Mouse (Mus musculus): ENCODE measurements around the gene Arhgap17. TPM values are rescaled to one million over a fixed set of nuclear protein-coding genes. Genes with fewer than 3 reads are reported as not detected.

The Arhgap17 gene
- total RNA-seq, 2 experiments from 2014 or later: 57.7 to 73.3 TPM

GRCm38 (mm10) chr7:123368778-123369746, 653 bp downstream of the Arhgap17 start:
- peak; percentile 59 to 60 for DNase-seq

- DNase-seq: no peak
These were observed 1.5 kb downstream of the Arhgap17 start for GRCm38 (mm10) chr7:123368187-123368586.

GRCm38 (mm10) chr7:123367218-123368150, 2.2 kb downstream of the Arhgap17 start:
- DNase-seq: peak; percentile 25 to 36

GRCm38 (mm10) chr7:123366806-123367205, 2.9 kb downstream of the Arhgap17 start:
- no peak for DNase-seq

GRCm38 (mm10) chr7:123365876-123366741, 3.6 kb downstream of the Arhgap17 start:
- DNase-seq: no peak

- DNase-seq: no peak
These were observed 5.7 kb downstream of the Arhgap17 start for GRCm38 (mm10) chr7:123363971-123364370.

- peak; percentile 46 to 60 for DNase-seq
These were observed 6.9 kb downstream of the Arhgap17 start for GRCm38 (mm10) chr7:123362806-123363205.

- DNase-seq: no peak
These were observed 8.3 kb downstream of the Arhgap17 start for GRCm38 (mm10) chr7:123361229-123361980.

GRCm38 (mm10) chr7:123360185-123360584, 9.5 kb downstream of the Arhgap17 start:
- no peak for DNase-seq

GRCm38 (mm10) chr7:123359101-123359500, 10.6 kb downstream of the Arhgap17 start:
- DNase-seq: no peak

GRCm38 (mm10) chr7:123356158-123356557, 13.6 kb downstream of the Arhgap17 start:
- DNase-seq: no peak

- no peak for DNase-seq
These were observed 14.9 kb downstream of the Arhgap17 start for GRCm38 (mm10) chr7:123354851-123355250.

- no peak for DNase-seq
These were observed 15.3 kb downstream of the Arhgap17 start for GRCm38 (mm10) chr7:123354392-123354791.

- DNase-seq: no peak
These were observed 15.8 kb downstream of the Arhgap17 start for GRCm38 (mm10) chr7:123353879-123354278.

- DNase-seq: no peak
These were observed 16.6 kb downstream of the Arhgap17 start for GRCm38 (mm10) chr7:123353081-123353480.

- DNase-seq: no peak
These were observed 19.5 kb downstream of the Arhgap17 start for GRCm38 (mm10) chr7:123350243-123350642.

- no peak for DNase-seq
These were observed 19.9 kb downstream of the Arhgap17 start for GRCm38 (mm10) chr7:123349813-123350212.

GRCm38 (mm10) chr7:123346631-123347290, 23.0 kb downstream of the Arhgap17 start:
- no peak for DNase-seq

GRCm38 (mm10) chr7:123345041-123345544, 24.6 kb downstream of the Arhgap17 start:
- DNase-seq: no peak
